Mouse (Mus musculus) stomach, postnatal 0 days (tissue): ENCODE results near the gene Etv5.

Source experiments
- CTCF ChIP-seq: IDR thresholded peaks from 2 replicates; pipeline ENCODE4 v1.5.1; 2016; ENCODE audit warnings: antibody characterized with exemption, low read depth, mild to moderate bottlenecking, moderate library complexity
- EP300 ChIP-seq: optimal IDR thresholded peaks from 2 replicates; pipeline ENCODE3; 2016; ENCODE audit warnings: antibody characterized with exemption

- TF ChIP-seq CTCF = no peak
- no peak for TF ChIP-seq EP300
Measured at GRCm38 (mm10) chr16:22426866-22427265, 12.7 kb downstream of the Etv5 start.
